Mouse (Mus musculus) activated CD4-positive, CD25-positive, alpha-beta regulatory T cell, adult 9 weeks (primary cell): Measurements from ENCODE around the gene Saxo2. TPM values are rescaled to one million over a fixed set of nuclear protein-coding genes. Genes with fewer than 3 reads are reported as not detected.

Experiments
- polyA plus RNA-seq: library from polyadenylated mRNA; unstranded; fragments of 100-300 nt; shearing (Covaris generic); gene quantifications from one replicate; pipeline ENCODE4 v1.2.1, GENCODE M21; 2017

Gene Saxo2
- not detected for polyA plus RNA-seq

GRCm38 (mm10) chr7:82648353-82649080 is at the start of gene Saxo2, which contains the start of gene Efl1:
Gene Saxo2, minus strand, starts transcription at chr7:82648528.
Gene Efl1, plus strand, starts transcription at chr7:82648614.

Other genes with a start within 250 kb of the Saxo2 start
- 46.9 TPM for gene Efl1, start 86 bp upstream of the Saxo2 start, polyA plus RNA-seq
- 1.2 TPM for gene Mex3b, start 218.8 kb upstream of the Saxo2 start, polyA plus RNA-seq